Mouse (Mus musculus) adrenal gland, postnatal 36 days (tissue): ENCODE measurements around the gene Nedd9. TPM values are rescaled to one million over a fixed set of nuclear protein-coding genes. Genes with fewer than 3 reads are reported as not detected.

Experiments
- DNase-seq, 2 experiments: peaks; one replicate each; pipeline ENCODE4 v3.0.0; 2021; ENCODE audit warnings: mixed read lengths in 1 of 2
- total RNA-seq, 2 experiments: library from RNA; stranded (reverse); gene quantifications; 2 replicates each; pipeline ENCODE4 v1.2.3; 2021

Gene Nedd9
- total RNA-seq, 2 experiments from 2014 or later = 18.0 to 21.5 TPM

- no peak for DNase-seq
Observed at GRCm38 (mm10) chr13:41410191-41411074, 76.7 kb downstream of the Nedd9 start.

- no peak for DNase-seq
Observed at GRCm38 (mm10) chr13:41409291-41409690, 77.9 kb downstream of the Nedd9 start.

- no peak for DNase-seq
Observed at GRCm38 (mm10) chr13:41408374-41408952, 78.7 kb downstream of the Nedd9 start.

GRCm38 (mm10) chr13:41405009-41405408 lies 82.2 kb downstream of the Nedd9 start:
- peak; percentile 60 to 78 for DNase-seq

GRCm38 (mm10) chr13:41403838-41404237 lies 83.3 kb downstream of the Nedd9 start:
- peak; percentile 60 to 70 for DNase-seq

- no peak for DNase-seq
Observed at GRCm38 (mm10) chr13:41402441-41403003, 84.6 kb downstream of the Nedd9 start.

GRCm38 (mm10) chr13:41401775-41402174 lies 85.4 kb downstream of the Nedd9 start:
- DNase-seq = no peak

GRCm38 (mm10) chr13:41400289-41400688 lies 86.9 kb downstream of the Nedd9 start:
- no peak for DNase-seq

- DNase-seq = peak in 1 of 2 experiments; percentile 24
Observed at GRCm38 (mm10) chr13:41392191-41392590, 95.0 kb downstream of the Nedd9 start.

- no peak for DNase-seq
Observed at GRCm38 (mm10) chr13:41390698-41391097, 96.5 kb downstream of the Nedd9 start.

GRCm38 (mm10) chr13:41386581-41386980 lies 100.6 kb downstream of the Nedd9 start:
- DNase-seq = peak; percentile 39 to 43

GRCm38 (mm10) chr13:41384896-41385295 lies 102.3 kb downstream of the Nedd9 start:
- DNase-seq = peak in 1 of 2 experiments; percentile 7

- DNase-seq = no peak
Observed at GRCm38 (mm10) chr13:41382635-41383034, 104.5 kb downstream of the Nedd9 start.

- no peak for DNase-seq
Observed at GRCm38 (mm10) chr13:41381806-41382546, 105.2 kb downstream of the Nedd9 start.

- DNase-seq = no peak
Observed at GRCm38 (mm10) chr13:41381041-41381805, 105.9 kb downstream of the Nedd9 start.

GRCm38 (mm10) chr13:41379951-41380465 lies 107.2 kb downstream of the Nedd9 start:
- no peak for DNase-seq

GRCm38 (mm10) chr13:41378462-41378861 lies 108.7 kb downstream of the Nedd9 start:
- no peak for DNase-seq

GRCm38 (mm10) chr13:41377856-41378255 lies 109.3 kb downstream of the Nedd9 start:
- DNase-seq = no peak

GRCm38 (mm10) chr13:41377011-41377431 lies 110.1 kb downstream of the Nedd9 start:
- DNase-seq = no peak

- DNase-seq = no peak
Observed at GRCm38 (mm10) chr13:41376111-41376510, 111.1 kb downstream of the Nedd9 start.

GRCm38 (mm10) chr13:41375696-41376095 lies 111.5 kb downstream of the Nedd9 start:
- no peak for DNase-seq
